Mouse (Mus musculus) stomach, embryonic 16.5 days (tissue): ENCODE measurements at regions not wholly inside any gene's neighbourhood (a gene's known extent, or its start where the extent isn't known, plus 50 kb on each side); places are given as distances from the start of the nearest gene placed in this dataset.

Experiments
- ATAC-seq: fragments of 200-750 bp; cut with Nextera tagmentation; 2 replicates; pipeline ENCODE4 v1.8.0; 2017; ENCODE audit warnings: moderate number of reproducible peaks, moderate TSS enrichment; ENCODE audit not compliant: insufficient read depth, low FRiP score
- H3K27ac ChIP-seq: fragments of 300-500 bp; sonication (generic); 2 replicates; pipeline ENCODE4 v1.5.1; 2014; ENCODE audit warnings: low read length
- H3K27me3 ChIP-seq: fragments of 300-500 bp; sonication (generic); 2 replicates; pipeline ENCODE4 v1.6.1; 2014; ENCODE audit warnings: low read length, control low read depth, mixed read lengths; ENCODE audit not compliant: control insufficient read depth, insufficient read depth
- H3K36me3 ChIP-seq: fragments of 300-500 bp; sonication (generic); 2 replicates; pipeline ENCODE4 v1.6.1; 2014; ENCODE audit warnings: low read length; ENCODE audit not compliant: control insufficient read depth, insufficient read depth
- H3K4me1 ChIP-seq: fragments of 300-500 bp; sonication (generic); 2 replicates; pipeline ENCODE4 v1.6.1; 2014; ENCODE audit warnings: low read length, control low read depth, mixed read lengths; ENCODE audit not compliant: control insufficient read depth, insufficient read depth
- H3K4me2 ChIP-seq: fragments of 300-500 bp; sonication (generic); 2 replicates; pipeline ENCODE4 v1.6.1; 2014; ENCODE audit warnings: low read depth, low read length, mixed read lengths
- H3K4me3 ChIP-seq: fragments of 300-500 bp; sonication (generic); replicated peaks from 2 replicates; pipeline ENCODE4 v1.5.1; 2014; ENCODE audit warnings: mild to moderate bottlenecking, low read length
- H3K9ac ChIP-seq: fragments of 300-500 bp; sonication (generic); 2 replicates; pipeline ENCODE4 v1.6.1; 2014; ENCODE audit warnings: low read length
- H3K9me3 ChIP-seq: fragments of 300-500 bp; sonication (generic); replicated peaks from 2 replicates; pipeline ENCODE4 v1.6.1; 2016; ENCODE audit warnings: low read length, control low read depth; ENCODE audit not compliant: control insufficient read depth
- WGBS: fragments of 180-500 bp; shearing (Covaris S2); extraction: QIAGEN DNeasy Blood & Tissue Kit; methylation state at CpG from one replicate; pipeline ENCODE4 v1.1.7; 2014; 5-methylcytosine and 5-hydroxymethylcytosine counted together

DNA sequence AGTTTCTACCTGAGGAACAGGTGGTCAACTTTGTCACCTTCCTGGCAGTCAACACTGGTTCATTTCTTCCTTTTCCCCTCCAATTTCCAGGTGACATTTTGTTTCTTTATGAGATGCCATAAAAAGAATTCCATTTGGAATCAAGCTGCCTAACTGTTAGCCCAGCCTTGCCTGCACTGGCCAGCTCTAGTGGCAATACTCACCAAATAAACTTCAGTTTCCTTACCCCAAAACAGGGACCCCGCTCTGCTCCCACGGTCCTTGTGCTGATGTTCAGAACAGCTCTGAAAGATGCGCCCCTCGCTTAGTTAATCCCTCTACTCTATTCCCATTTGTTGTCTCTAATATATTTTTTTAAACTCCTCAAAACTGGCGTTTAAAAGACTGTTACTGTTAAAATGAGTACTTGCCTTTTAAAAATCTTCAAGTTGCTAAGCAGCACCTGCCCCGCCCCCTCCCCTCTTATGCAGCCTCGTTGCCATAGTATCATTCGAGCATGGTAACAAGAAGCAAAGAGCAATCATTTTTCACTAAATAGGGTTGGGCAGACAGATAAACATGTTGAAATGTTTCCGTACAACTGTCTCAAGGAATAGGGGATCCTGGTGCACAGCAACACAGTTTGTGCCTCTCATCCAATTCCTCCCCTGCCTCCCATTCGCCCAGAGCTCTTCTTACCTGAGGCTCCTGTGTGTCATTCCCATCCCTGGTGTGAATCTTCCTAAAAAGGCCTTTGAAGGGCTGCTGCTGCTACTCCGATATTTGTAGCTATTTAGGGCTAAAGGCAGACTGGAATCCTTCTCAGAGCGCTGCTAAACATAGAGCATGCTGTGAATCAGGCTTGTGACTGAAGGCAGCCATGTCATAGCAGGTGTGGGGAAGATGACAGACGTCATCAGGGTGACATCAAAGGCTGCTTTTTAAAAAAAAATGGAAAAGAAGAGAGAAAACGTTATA is 98.8 kb upstream of the Oxgr1 start:
- WGBS: 67% methylated on average over 14 of the region's 14 CpGs
- no peak for ATAC-seq
- H3K4me2 ChIP-seq: no peak overlapping the region
- H3K9ac ChIP-seq: no peak overlapping the region
- no peak overlapping the region for H3K27ac ChIP-seq
- H3K9me3 ChIP-seq: no peaks in the 10 kb centered on the region
- no peaks in the 10 kb centered on the region for H3K36me3 ChIP-seq
- no peaks in the 10 kb centered on the region; the same call in 1 of the 2 replicates for H3K27me3 ChIP-seq
- H3K4me3 ChIP-seq: no peak overlapping the region
- H3K4me1 ChIP-seq: no peaks in the 10 kb centered on the region; the same call in 1 of the 2 replicates

DNA sequence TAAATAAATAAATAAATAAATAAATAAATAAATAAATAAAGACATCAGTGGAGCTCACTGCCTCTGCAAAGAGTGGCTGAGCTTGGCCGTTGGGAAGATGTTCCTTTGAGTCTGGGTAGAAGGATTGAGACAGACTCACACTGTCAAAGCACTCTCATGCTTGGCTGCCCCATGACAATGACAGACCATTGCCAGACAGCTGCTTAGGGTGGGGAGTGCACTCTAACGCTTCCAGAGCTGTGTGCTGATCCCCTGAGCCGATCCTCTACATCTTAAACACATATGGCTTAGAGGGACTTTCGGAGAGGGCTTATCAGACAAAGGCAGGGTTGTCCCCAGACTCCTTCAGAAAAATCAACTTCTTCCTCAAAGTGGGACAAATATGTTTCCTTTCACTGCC is 100.0 kb upstream of the Oxgr1 start:
- Histone ChIP-seq H3K9me3 (no peaks in the 10 kb centered on the region), H3K4me3 (no peak overlapping the region), H3K9ac (no peak overlapping the region), H3K4me2 (no peak overlapping the region), H3K36me3 (no peaks in the 10 kb centered on the region), H3K4me1 (no peaks in the 10 kb centered on the region; the same call in 1 of the 2 replicates), H3K27me3 (no peaks in the 10 kb centered on the region; the same call in 1 of the 2 replicates), H3K27ac (no peak overlapping the region)
- no peak for ATAC-seq
- 51% methylated on average over 4 of the region's 4 CpGs for WGBS

DNA sequence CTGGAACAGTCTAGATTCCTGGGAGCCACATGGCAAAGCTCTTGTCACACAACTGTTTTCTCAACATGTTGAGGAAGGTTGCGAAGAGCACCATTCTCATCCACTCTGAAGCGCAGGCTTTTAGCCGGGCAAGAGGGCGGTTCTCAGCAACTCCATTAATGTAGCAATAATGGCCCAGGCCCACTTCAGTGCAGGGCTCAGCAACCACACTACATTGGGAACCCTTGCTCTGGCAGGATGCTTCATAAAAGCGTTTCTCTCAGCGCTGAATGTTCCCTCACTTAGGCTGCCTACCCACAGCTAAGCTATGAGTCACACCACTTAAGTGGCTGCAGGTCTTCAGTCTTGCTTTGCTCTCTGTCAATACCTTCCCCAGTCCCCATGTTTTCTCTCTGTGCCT is 102.2 kb upstream of the Oxgr1 start:
- Histone ChIP-seq H3K9ac (no peak overlapping the region), H3K27ac (no peak overlapping the region), H3K4me3 (no peak overlapping the region), H3K4me1 (no peaks in the 10 kb centered on the region; the same call in 1 of the 2 replicates), H3K9me3 (no peaks in the 10 kb centered on the region), H3K4me2 (no peak overlapping the region), H3K27me3 (no peaks in the 10 kb centered on the region), H3K36me3 (no peaks in the 10 kb centered on the region)
- no peak for ATAC-seq
- WGBS: 87% methylated on average over 6 of the region's 6 CpGs

DNA sequence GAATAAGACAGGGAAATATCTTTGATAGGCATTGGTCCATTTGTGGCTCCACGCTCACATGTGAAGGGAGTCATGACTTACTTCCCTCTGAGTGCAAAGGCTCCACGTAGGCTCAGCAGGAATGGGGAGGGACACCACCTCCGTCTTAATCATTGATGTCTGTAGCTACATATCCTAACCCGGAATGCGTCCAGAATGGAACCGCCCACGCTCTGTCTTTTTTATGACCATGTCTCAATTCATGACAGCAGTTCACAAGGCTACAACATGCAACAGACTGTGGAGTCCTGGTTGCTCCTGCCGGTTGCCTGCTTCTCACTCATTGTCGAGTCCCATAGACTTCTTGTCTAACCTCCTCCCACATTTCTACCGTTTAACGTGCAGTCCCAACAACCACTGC is 104.1 kb upstream of the Oxgr1 start:
- Histone ChIP-seq H3K4me3 (no peak overlapping the region), H3K9me3 (no peaks in the 10 kb centered on the region), H3K36me3 (no peaks in the 10 kb centered on the region), H3K27ac (no peak overlapping the region), H3K9ac (no peak overlapping the region), H3K4me1 (no peaks in the 10 kb centered on the region; the same call in 1 of the 2 replicates), H3K4me2 (no peak overlapping the region), H3K27me3 (no peaks in the 10 kb centered on the region)
- ATAC-seq: no peak
- 83% methylated on average over 11 of the region's 11 CpGs for WGBS

DNA sequence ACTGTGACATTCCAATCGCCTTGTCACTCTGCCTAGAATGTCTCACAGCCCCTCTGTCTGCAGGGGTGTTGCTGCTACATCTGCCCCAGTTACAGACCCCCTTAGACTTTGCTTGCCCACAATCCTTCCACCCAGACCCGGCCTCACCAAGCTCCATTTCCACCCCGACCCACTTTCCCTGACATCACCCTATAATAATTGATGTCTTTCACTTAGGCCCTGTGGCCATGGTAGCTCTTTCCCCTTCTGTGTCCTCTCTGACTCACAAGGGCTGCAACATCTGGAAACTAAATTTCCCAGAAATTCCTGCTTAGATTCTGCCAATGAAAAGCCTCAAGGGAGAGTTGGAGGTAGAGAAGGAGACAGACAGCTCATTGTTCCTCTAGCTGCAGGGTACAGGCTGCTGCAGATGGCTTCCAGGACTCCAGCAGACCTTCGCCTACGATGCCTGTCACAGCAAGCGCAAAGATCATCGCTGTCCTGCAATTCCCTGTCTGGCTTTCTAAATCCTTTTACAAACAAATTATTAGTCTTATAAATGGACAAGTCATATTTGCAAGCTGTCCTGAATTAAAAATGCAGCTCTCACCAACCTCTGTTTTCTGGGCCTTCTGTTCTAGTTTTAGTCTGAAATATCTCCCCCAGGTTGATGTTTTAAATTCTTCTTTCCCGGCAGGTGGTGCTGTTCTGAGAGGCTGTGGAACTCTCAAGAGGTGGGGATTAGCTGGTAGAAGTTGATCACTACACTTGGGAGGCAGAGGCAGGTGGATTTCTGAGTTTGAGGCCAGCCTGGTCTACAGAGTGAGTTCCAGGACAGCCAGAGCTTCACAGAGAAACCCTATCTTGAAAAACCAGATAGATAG is 104.9 kb upstream of the Oxgr1 start:
- Histone ChIP-seq H3K36me3 (no peaks in the 10 kb centered on the region), H3K4me2 (no peak overlapping the region), H3K27ac (no peak overlapping the region), H3K9me3 (no peaks in the 10 kb centered on the region), H3K9ac (no peak overlapping the region), H3K27me3 (no peaks in the 10 kb centered on the region), H3K4me3 (no peak overlapping the region), H3K4me1 (no peaks in the 10 kb centered on the region; the same call in 1 of the 2 replicates)
- 70% methylated on average over 8 of the region's 8 CpGs for whole genome bisulfite sequencing
- no peak for ATAC-seq

DNA sequence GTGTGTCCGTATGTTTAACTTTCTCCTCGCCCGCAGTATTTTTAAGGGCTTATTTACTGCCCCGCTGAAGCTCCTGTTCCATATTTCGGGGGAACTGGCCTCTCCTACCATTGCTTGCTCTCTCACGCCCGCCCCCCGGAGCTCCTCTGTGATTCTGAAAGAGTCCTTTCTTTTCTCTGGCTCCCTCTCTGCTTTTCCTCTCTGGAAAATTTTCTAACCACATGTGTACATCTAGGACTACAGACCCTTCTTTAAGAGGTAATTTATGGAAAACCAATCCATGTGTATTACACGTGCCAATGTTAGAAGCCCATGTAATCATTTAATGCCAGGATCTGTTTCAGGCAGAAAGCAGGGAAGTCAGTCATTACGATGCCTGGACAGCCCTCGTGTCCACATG is 106.6 kb upstream of the Oxgr1 start:
- Histone ChIP-seq H3K27me3 (no peaks in the 10 kb centered on the region), H3K9ac (no peak overlapping the region), H3K27ac (no peak overlapping the region), H3K4me2 (no peak overlapping the region), H3K4me1 (no peaks in the 10 kb centered on the region), H3K36me3 (no peaks in the 10 kb centered on the region), H3K9me3 (no peaks in the 10 kb centered on the region), H3K4me3 (no peak overlapping the region)
- ATAC-seq: no peak
- WGBS: 76% methylated on average over 11 of the region's 11 CpGs

DNA sequence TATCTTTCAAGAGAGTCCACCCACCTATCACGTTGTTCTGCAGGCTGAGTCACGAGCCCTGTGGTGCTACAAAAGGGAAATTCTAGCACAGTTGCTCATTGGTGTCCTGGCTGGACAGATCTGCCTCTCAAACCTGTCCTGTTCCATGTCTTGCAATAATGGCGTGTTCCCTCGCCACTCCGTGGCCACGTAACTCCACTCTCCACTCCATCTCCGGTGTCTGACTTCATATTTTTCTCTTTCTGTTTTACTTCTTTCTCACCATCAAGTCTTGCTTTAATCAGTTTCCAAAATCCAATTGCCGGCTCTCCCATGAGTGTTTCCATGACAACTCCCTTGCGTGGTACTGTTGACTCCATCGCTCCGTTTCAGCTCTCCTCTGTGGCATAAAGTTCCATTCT is 107.1 kb upstream of the Oxgr1 start:
- H3K27me3 ChIP-seq: no peaks in the 10 kb centered on the region
- no peak overlapping the region for H3K4me2 ChIP-seq
- 87% methylated on average over 11 of the region's 11 CpGs for WGBS
- no peaks in the 10 kb centered on the region for H3K36me3 ChIP-seq
- no peak for ATAC-seq
- H3K9me3 ChIP-seq: no peaks in the 10 kb centered on the region
- no peaks in the 10 kb centered on the region; the same call in 1 of the 2 replicates for H3K4me1 ChIP-seq
- H3K27ac ChIP-seq: no peak overlapping the region
- no peak overlapping the region for H3K9ac ChIP-seq
- H3K4me3 ChIP-seq: no peak overlapping the region

DNA sequence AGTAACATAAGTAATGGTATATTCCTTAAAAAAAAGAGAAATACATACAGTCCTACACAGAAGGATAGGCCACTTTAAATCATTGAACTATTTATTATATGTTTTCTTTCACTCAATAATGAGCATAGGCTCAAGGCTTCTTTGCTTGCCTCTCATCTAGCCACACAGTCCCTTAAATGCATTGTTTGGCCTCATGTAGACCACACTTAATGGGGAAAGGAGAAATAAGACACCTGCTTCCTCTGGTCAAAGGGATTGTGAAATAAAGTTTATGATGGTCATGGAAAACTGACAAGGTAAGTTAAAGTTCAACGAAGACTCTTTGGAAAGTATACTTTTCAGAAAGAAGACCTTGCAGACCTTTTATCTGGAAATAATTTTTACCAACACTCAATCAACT is 108.4 kb upstream of the Oxgr1 start:
- Histone ChIP-seq H3K4me2 (no peak overlapping the region), H3K36me3 (no peaks in the 10 kb centered on the region), H3K4me3 (no peak overlapping the region), H3K27me3 (no peaks in the 10 kb centered on the region), H3K27ac (no peak overlapping the region), H3K4me1 (no peaks in the 10 kb centered on the region; the same call in 1 of the 2 replicates), H3K9me3 (no peaks in the 10 kb centered on the region), H3K9ac (no peak overlapping the region)
- no peak for ATAC-seq
- 57% methylated on average over 1 of the region's 1 CpGs for WGBS

DNA sequence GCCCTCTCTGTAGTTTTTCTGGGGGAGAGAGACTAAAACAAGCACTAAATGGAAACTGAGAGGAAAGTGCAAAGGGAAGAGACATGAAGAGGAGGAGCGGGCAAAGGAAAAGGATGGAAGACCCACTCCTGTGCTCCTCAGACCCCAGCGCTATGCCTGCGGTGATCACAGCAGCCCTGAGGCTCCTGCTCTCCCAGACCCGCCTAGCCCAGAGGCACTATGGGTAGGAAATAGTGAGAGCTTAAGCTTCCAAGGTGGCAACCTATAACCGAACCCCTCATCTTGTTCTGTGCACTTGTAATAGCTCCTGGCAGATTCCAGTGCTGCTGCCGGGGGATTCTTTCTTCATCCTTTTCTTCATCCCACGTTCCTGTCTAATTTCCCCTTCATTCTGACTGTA is 112.2 kb upstream of the Oxgr1 start:
- Histone ChIP-seq H3K4me2 (no peak overlapping the region), H3K4me3 (no peak overlapping the region), H3K27ac (no peak overlapping the region), H3K9ac (no peak overlapping the region), H3K27me3 (no peaks in the 10 kb centered on the region), H3K9me3 (no peaks in the 10 kb centered on the region), H3K36me3 (no peaks in the 10 kb centered on the region), H3K4me1 (no peaks in the 10 kb centered on the region; the same call in 1 of the 2 replicates)
- no peak for ATAC-seq
- WGBS: 63% methylated on average over 7 of the region's 7 CpGs
